Mouse (Mus musculus): Measurements from ENCODE around the gene Ano8. TPM values are rescaled to one million over a fixed set of nuclear protein-coding genes. Genes with fewer than 3 reads are reported as not detected.

Gene Ano8
- total RNA-seq, 2 experiments from 2014 or later, result 0.47 to 4.2 TPM

GRCm38 (mm10) chr8:71498816-71499690 lies 13.3 kb upstream of the Ano8 start:
- ATAC-seq (ENCODE audit: poor library complexity, severe bottlenecking), result no peak

GRCm38 (mm10) chr8:71497881-71498501 lies 12.2 kb upstream of the Ano8 start:
- ATAC-seq (ENCODE audit: poor library complexity, severe bottlenecking), result no peak

GRCm38 (mm10) chr8:71497077-71497645 lies 11.4 kb upstream of the Ano8 start:
- ATAC-seq (ENCODE audit: poor library complexity, severe bottlenecking), result no peak

- no peak for ATAC-seq (ENCODE audit: poor library complexity, severe bottlenecking)
These were observed 10.7 kb upstream of the Ano8 start for GRCm38 (mm10) chr8:71496481-71496880.

- ATAC-seq (ENCODE audit: poor library complexity, severe bottlenecking), result no peak
These were observed 10.0 kb upstream of the Ano8 start for GRCm38 (mm10) chr8:71495811-71496210.

GRCm38 (mm10) chr8:71495039-71495438 lies 9.3 kb upstream of the Ano8 start:
- peak; percentile 100 for ATAC-seq (ENCODE audit: poor library complexity, severe bottlenecking)

- ATAC-seq (ENCODE audit: poor library complexity, severe bottlenecking), result peak; percentile 90
These were observed 2.7 kb upstream of the Ano8 start for GRCm38 (mm10) chr8:71488454-71488853.

- peak; percentile 55 for ATAC-seq (ENCODE audit: poor library complexity, severe bottlenecking)
These were observed 2.1 kb upstream of the Ano8 start, which contains the start of gene Gtpbp3 for GRCm38 (mm10) chr8:71487691-71488445. Gene Gtpbp3 (plus strand): TSS chr8:71488103.

- ATAC-seq (ENCODE audit: poor library complexity, severe bottlenecking), result no peak
These were observed 370 bp upstream of the Ano8 start for GRCm38 (mm10) chr8:71486136-71486529.

- no peak for ATAC-seq (ENCODE audit: poor library complexity, severe bottlenecking)
These were observed 1.0 kb downstream of the Ano8 start for GRCm38 (mm10) chr8:71484736-71485135.

- ATAC-seq (ENCODE audit: poor library complexity, severe bottlenecking), result no peak
These were observed 1.8 kb downstream of the Ano8 start for GRCm38 (mm10) chr8:71483932-71484331.

GRCm38 (mm10) chr8:71478943-71479342 lies 6.8 kb downstream of the Ano8 start:
- ATAC-seq (ENCODE audit: poor library complexity, severe bottlenecking), result no peak

GRCm38 (mm10) chr8:71477196-71477845 lies 8.4 kb downstream of the Ano8 start:
- ATAC-seq (ENCODE audit: poor library complexity, severe bottlenecking), result no peak

GRCm38 (mm10) chr8:71476099-71476940 lies 9.4 kb downstream of the Ano8 start:
- peak; percentile 70 for ATAC-seq (ENCODE audit: poor library complexity, severe bottlenecking)

GRCm38 (mm10) chr8:71475702-71476075 lies 10.1 kb downstream of the Ano8 start:
- no peak for ATAC-seq (ENCODE audit: poor library complexity, severe bottlenecking)

- ATAC-seq (ENCODE audit: poor library complexity, severe bottlenecking), result no peak
These were observed 10.7 kb downstream of the Ano8 start for GRCm38 (mm10) chr8:71474785-71475701.

GRCm38 (mm10) chr8:71474344-71474743 lies 11.4 kb downstream of the Ano8 start:
- no peak for ATAC-seq (ENCODE audit: poor library complexity, severe bottlenecking)

GRCm38 (mm10) chr8:71472601-71473386 lies 13.0 kb downstream of the Ano8 start:
- no peak for ATAC-seq (ENCODE audit: poor library complexity, severe bottlenecking)
